Mouse (Mus musculus) kidney, embryonic 14.5 days (tissue): ENCODE measurements around the gene Cdt1. TPM values are rescaled to one million over a fixed set of nuclear protein-coding genes. Genes with fewer than 3 reads are reported as not detected.

Experiments
- ATAC-seq: fragments of 200-750 bp; cut with Nextera tagmentation; 2 replicates; pipeline ENCODE4 v1.8.0; 2017; ENCODE audit warnings: moderate number of reproducible peaks, mild to moderate bottlenecking, moderate TSS enrichment, moderate library complexity; ENCODE audit not compliant: low FRiP score, low TSS enrichment
- H3K27ac ChIP-seq: fragments of 300-500 bp; sonication (generic); 2 replicates; pipeline ENCODE4 v1.5.1; 2014; ENCODE audit warnings: low read depth, mild to moderate bottlenecking, low read length, moderate library complexity, mixed read lengths
- H3K27me3 ChIP-seq: fragments of 300-500 bp; sonication (generic); 2 replicates; pipeline ENCODE4 v1.6.1; 2014; ENCODE audit warnings: mild to moderate bottlenecking, low read length; ENCODE audit not compliant: control insufficient read depth, insufficient read depth
- H3K36me3 ChIP-seq: fragments of 300-500 bp; sonication (generic); 2 replicates; pipeline ENCODE4 v1.6.1; 2014; ENCODE audit warnings: low read length, mixed read lengths; ENCODE audit not compliant: control insufficient read depth, insufficient read depth
- H3K4me1 ChIP-seq: fragments of 300-500 bp; sonication (generic); 2 replicates; pipeline ENCODE4 v1.6.1; 2014; ENCODE audit warnings: low read length, mixed read lengths; ENCODE audit not compliant: control insufficient read depth, insufficient read depth
- H3K4me2 ChIP-seq: fragments of 300-500 bp; sonication (generic); replicated peaks from 2 replicates; pipeline ENCODE4 v1.6.1; 2014; ENCODE audit warnings: low read depth, mild to moderate bottlenecking, low read length
- H3K4me3 ChIP-seq: fragments of 300-500 bp; sonication (generic); 2 replicates; pipeline ENCODE4 v1.5.1; 2014; ENCODE audit warnings: mild to moderate bottlenecking, low read length
- H3K9ac ChIP-seq: fragments of 300-500 bp; sonication (generic); 2 replicates; pipeline ENCODE4 v1.6.1; 2014; ENCODE audit warnings: low read depth, mild to moderate bottlenecking, low read length, moderate library complexity
- H3K9me3 ChIP-seq: fragments of 300-500 bp; sonication (generic); 2 replicates; pipeline ENCODE4 v1.6.1; 2016; ENCODE audit warnings: low read length; ENCODE audit not compliant: control insufficient read depth
- WGBS: fragments of 180-500 bp; shearing (Covaris S2); extraction: QIAGEN DNeasy Blood & Tissue Kit; methylation state at CpG from one replicate; pipeline ENCODE4 v1.1.7; 2014; 5-methylcytosine and 5-hydroxymethylcytosine counted together
- polyA plus RNA-seq: library from polyadenylated mRNA; unstranded; fragments of >200 nt; fragmentation: Nextera tagmentation; extraction: Ambion mirVana; gene quantifications from 2 replicates; pipeline ENCODE4 v1.2.1, GENCODE M21; 2014

Cdt1 gene
- polyA plus RNA-seq, 1 experiment from 2014 or later = 48.5 TPM

- no peaks in the 10 kb centered on the region for H3K36me3 ChIP-seq
- WGBS = 87% methylated on average over 3 of the region's 3 CpGs
- peaks cover 44% of the 10 kb centered on the region for H3K4me1 ChIP-seq
- H3K4me2 ChIP-seq = no peak overlapping the region
- no peak overlapping the region for H3K9ac ChIP-seq
- no peak overlapping the region for H3K27ac ChIP-seq
- H3K27me3 ChIP-seq = no peaks in the 10 kb centered on the region
- no peak overlapping the region for H3K4me3 ChIP-seq
- H3K9me3 ChIP-seq = no peaks in the 10 kb centered on the region
- ATAC-seq = no peak
These were observed 39.9 kb upstream of the Cdt1 start for GRCm38 (mm10) chr8:122527937-122528336.

GRCm38 (mm10) chr8:122529159-122529558 is 38.7 kb upstream of the Cdt1 start:
- Histone ChIP-seq H3K27me3 (no peaks in the 10 kb centered on the region), H3K4me1 (peaks cover 32% of the 10 kb centered on the region), H3K4me3 (no peak overlapping the region), H3K36me3 (no peaks in the 10 kb centered on the region), H3K9me3 (no peaks in the 10 kb centered on the region), H3K27ac (no peak overlapping the region), H3K9ac (no peak overlapping the region), H3K4me2 (no peak overlapping the region)
- ATAC-seq = no peak
- 95% methylated on average over 4 of the region's 4 CpGs for WGBS

GRCm38 (mm10) chr8:122531312-122531711 is 36.5 kb upstream of the Cdt1 start:
- no peak for ATAC-seq
- Histone ChIP-seq H3K27me3 (no peaks in the 10 kb centered on the region), H3K9me3 (no peaks in the 10 kb centered on the region), H3K9ac (no peak overlapping the region), H3K36me3 (no peaks in the 10 kb centered on the region), H3K4me2 (no peak overlapping the region), H3K4me3 (no peak overlapping the region), H3K27ac (peak overlapping the region; percentile 15; the same call in 1 of the 2 replicates), H3K4me1 (peaks cover 10% of the 10 kb centered on the region)
- WGBS = 72% methylated on average over 8 of the region's 8 CpGs

GRCm38 (mm10) chr8:122537033-122537432 is 30.8 kb upstream of the Cdt1 start:
- Histone ChIP-seq H3K4me2 (no peak overlapping the region; the same call in 1 of the 2 replicates), H3K27ac (peak overlapping the region; percentile 82), H3K9ac (no peak overlapping the region), H3K36me3 (no peaks in the 10 kb centered on the region), H3K27me3 (no peaks in the 10 kb centered on the region), H3K4me3 (no peak overlapping the region), H3K4me1 (peaks cover 22% of the 10 kb centered on the region), H3K9me3 (no peaks in the 10 kb centered on the region)
- WGBS = 11% methylated on average over 6 of the region's 6 CpGs
- ATAC-seq = peak; percentile 85

GRCm38 (mm10) chr8:122537812-122538211 is 30.0 kb upstream of the Cdt1 start:
- peak overlapping the region; percentile 82 for H3K27ac ChIP-seq
- H3K9ac ChIP-seq = no peak overlapping the region
- no peaks in the 10 kb centered on the region for H3K27me3 ChIP-seq
- 78% methylated on average over 2 of the region's 2 CpGs for WGBS
- H3K9me3 ChIP-seq = no peaks in the 10 kb centered on the region
- H3K4me3 ChIP-seq = no peak overlapping the region
- peaks cover 22% of the 10 kb centered on the region for H3K4me1 ChIP-seq
- peak; percentile 3; the same call in 1 of the 2 replicates for ATAC-seq
- H3K4me2 ChIP-seq = no peak overlapping the region
- H3K36me3 ChIP-seq = no peaks in the 10 kb centered on the region

GRCm38 (mm10) chr8:122538310-122539076 is 29.3 kb upstream of the Cdt1 start:
- no peaks in the 10 kb centered on the region for H3K36me3 ChIP-seq
- ATAC-seq = no peak
- H3K4me1 ChIP-seq = peaks cover 22% of the 10 kb centered on the region
- 82% methylated on average over 9 of the region's 9 CpGs for WGBS
- H3K4me3 ChIP-seq = no peak overlapping the region
- H3K4me2 ChIP-seq = no peak overlapping the region
- no peak overlapping the region for H3K9ac ChIP-seq
- no peaks in the 10 kb centered on the region for H3K9me3 ChIP-seq
- no peaks in the 10 kb centered on the region for H3K27me3 ChIP-seq
- H3K27ac ChIP-seq = 0 out of 2 replicates have a peak overlapping the region, but pooled peaks have one; percentile 30

GRCm38 (mm10) chr8:122544138-122544537 is 23.7 kb upstream of the Cdt1 start:
- Histone ChIP-seq H3K4me2 (no peak overlapping the region), H3K36me3 (no peaks in the 10 kb centered on the region; the same call in 1 of the 2 replicates), H3K4me1 (peaks cover 31% of the 10 kb centered on the region), H3K27ac (no peak overlapping the region), H3K9ac (no peak overlapping the region), H3K27me3 (no peaks in the 10 kb centered on the region), H3K9me3 (no peaks in the 10 kb centered on the region), H3K4me3 (no peak overlapping the region)
- WGBS = 91% methylated on average over 8 of the region's 8 CpGs
- no peak for ATAC-seq

- ATAC-seq = no peak
- peak overlapping the region; percentile 18; the same call in 1 of the 2 replicates for H3K4me2 ChIP-seq
These were observed 21.6 kb upstream of the Cdt1 start for GRCm38 (mm10) chr8:122546066-122546755.

More at GRCm38 (mm10) chr8:122546066-122546755, 21.6 kb upstream of the Cdt1 start:
- peaks cover 37% of the 10 kb centered on the region for H3K4me1 ChIP-seq
- WGBS = 68% methylated on average over 7 of the region's 7 CpGs
- no peak overlapping the region for H3K4me3 ChIP-seq
- H3K27ac ChIP-seq = peak overlapping the region; percentile 85
- peak overlapping the region; percentile 46; the same call in 1 of the 2 replicates for H3K9ac ChIP-seq
- no peaks in the 10 kb centered on the region for H3K27me3 ChIP-seq
- no peaks in the 10 kb centered on the region for H3K9me3 ChIP-seq
- no peaks in the 10 kb centered on the region; the same call in 1 of the 2 replicates for H3K36me3 ChIP-seq
